Mouse (Mus musculus): ENCODE data around the gene Gucy1a1. TPM values are rescaled to one million over a fixed set of nuclear protein-coding genes. Genes with fewer than 3 reads are reported as not detected.

Gene Gucy1a1
- total and polyA plus RNA-seq, 3 experiments, result not detected

DNA sequence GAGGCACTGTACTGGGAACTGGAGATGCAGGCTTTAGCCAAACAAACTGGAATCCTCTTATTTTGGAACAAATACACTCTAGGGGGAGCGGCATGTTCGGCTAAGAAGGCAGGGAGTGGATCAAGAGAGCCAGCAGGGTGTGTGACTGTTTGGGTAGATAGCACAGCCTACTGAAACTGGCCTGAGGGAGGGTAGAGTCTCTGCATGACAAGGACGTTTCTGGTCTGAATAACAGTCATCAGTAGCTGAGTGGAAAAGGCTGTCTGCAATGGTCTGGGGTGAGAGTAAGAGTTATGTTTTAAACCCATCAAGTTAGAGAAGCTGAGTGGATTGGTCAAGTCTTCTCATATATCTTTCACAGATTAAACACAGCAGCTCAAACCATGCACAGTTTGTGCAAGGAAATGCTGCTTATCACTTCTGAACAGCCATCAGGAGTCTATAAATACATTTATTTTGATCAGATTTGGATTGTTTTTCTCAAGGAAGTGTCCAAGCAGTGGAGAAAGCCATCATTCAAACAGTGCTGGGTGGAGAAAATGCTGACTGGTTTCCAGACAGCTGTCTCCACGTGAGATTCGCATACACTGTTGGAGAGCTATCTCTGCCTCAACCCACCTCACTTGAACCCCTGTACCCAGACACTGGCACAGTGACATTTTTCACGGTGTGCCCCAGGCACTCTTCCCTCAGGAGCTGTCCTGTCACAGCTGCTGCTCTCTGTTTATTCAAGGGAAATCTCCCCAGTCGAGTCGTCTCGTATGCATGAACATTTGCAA lies 84.0 kb downstream of the Gucy1a1 start:
- Histone ChIP-seq H3K27me3 (ENCODE audit: control insufficient read depth in 1 of 2, insufficient read depth in 2 of 2, low read length in 2 of 2) (no peaks in the 10 kb centered on the region), H3K9ac (ENCODE audit: control insufficient read depth, low read depth, low read length, poor library complexity, severe bottlenecking) (no peak overlapping the region), H3K36me3 (ENCODE audit: control insufficient read depth in 1 of 2, insufficient read depth in 2 of 2, low read length in 2 of 2) (no peaks in the 10 kb centered on the region), H3K4me1 (ENCODE audit: control insufficient read depth in 1 of 2, insufficient read depth in 2 of 2, low read length in 2 of 2) (no peaks in the 10 kb centered on the region), H3K4me3 (ENCODE audit: control insufficient read depth in 1 of 2, insufficient read depth in 1 of 2, low read depth in 2 of 2, low read length in 2 of 2) (no peak overlapping the region), H3K9me3 (replicated peaks; ENCODE audit: insufficient read depth, low read length) (no peaks in the 10 kb centered on the region), H3K27ac (ENCODE audit: control insufficient read depth, low read depth, low read length) (no peak overlapping the region), H3K79me2 (ENCODE audit: control insufficient read depth, insufficient read depth, low read length, poor library complexity) (no peaks in the 10 kb centered on the region)
- TF ChIP-seq CTCF (IDR thresholded peaks at IDR 0.05 in 2 of 3, conservative IDR thresholded peaks at IDR 0.05 in 1 of 3; ENCODE audit: control insufficient read depth in 1 of 3, insufficient read depth in 1 of 3, low read depth in 2 of 3, low read length in 3 of 3, poor library complexity in 1 of 3, severe bottlenecking in 1 of 3) (no peak), USF2 (IDR thresholded peaks at IDR 0.05; ENCODE audit: borderline replicate concordance in 1 of 2, insufficient read depth in 1 of 2, low read depth in 1 of 2, low read length in 2 of 2) (no peak), EP300 (IDR thresholded peaks at IDR 0.05; ENCODE audit: low read depth in 1 of 2, low read length in 2 of 2) (no peak), NELFE (IDR thresholded peaks at IDR 0.05; ENCODE audit: low read depth, low read length) (no peak), GATA1 (IDR thresholded peaks at IDR 0.05; ENCODE audit: low read depth, low read length) (no peak), NRF1 (IDR thresholded peaks at IDR 0.05; ENCODE audit: insufficient read depth, low read depth, low read length, poor library complexity, severe bottlenecking) (no peak), ZKSCAN1 (IDR thresholded peaks at IDR 0.05; ENCODE audit: low read depth, low read length) (no peak)
- no peak for DNase-seq (ENCODE audit: low read depth, low spot score)

DNA sequence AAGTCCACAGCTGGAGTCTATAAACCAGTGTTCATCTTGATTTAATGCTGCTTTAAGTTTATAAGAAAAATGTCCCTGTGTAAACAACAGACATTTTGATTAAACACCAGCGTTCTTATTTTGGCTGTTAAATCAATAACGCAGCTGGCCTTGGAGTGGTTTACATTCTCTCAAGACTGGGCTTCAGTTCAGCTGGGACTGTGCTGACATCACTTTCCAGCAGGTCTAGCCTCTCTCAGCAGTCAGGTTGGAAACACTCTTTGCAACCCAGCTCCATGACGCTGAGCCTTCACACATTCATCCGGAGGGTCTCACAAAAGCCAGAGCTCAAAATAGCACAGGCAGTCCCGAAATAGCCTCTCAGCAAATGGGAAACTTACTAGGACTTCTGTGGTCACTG lies 88.4 kb downstream of the Gucy1a1 start:
- H3K4me1 ChIP-seq (ENCODE audit: control insufficient read depth in 1 of 2, insufficient read depth in 2 of 2, low read length in 2 of 2), result no peaks in the 10 kb centered on the region
- no peak for TF ChIP-seq HCFC1 (IDR thresholded peaks at IDR 0.05; ENCODE audit: low read depth, low read length)
- no peak for TF ChIP-seq MAFK (IDR thresholded peaks at IDR 0.05; ENCODE audit: borderline replicate concordance, low read depth, low read length)
- no peak for TF ChIP-seq UBTF (IDR thresholded peaks at IDR 0.05; ENCODE audit: borderline replicate concordance, insufficient read depth, low read depth, low read length)
- TF ChIP-seq CHD1 (IDR thresholded peaks at IDR 0.05; ENCODE audit: low read depth, low read length), result no peak
- no peak for TF ChIP-seq SMC3 (IDR thresholded peaks at IDR 0.05; ENCODE audit: low read depth, low read length)
- TF ChIP-seq ETS1 (IDR thresholded peaks at IDR 0.05; ENCODE audit: low read depth, low read length), result no peak
- no peak for TF ChIP-seq JUND (IDR thresholded peaks at IDR 0.05; ENCODE audit: low read depth, low read length)
- no peak for TF ChIP-seq MAX (IDR thresholded peaks at IDR 0.05; ENCODE audit: low read length)
- no peaks in the 10 kb centered on the region for H3K27me3 ChIP-seq (ENCODE audit: control insufficient read depth in 1 of 2, insufficient read depth in 2 of 2, low read length in 2 of 2)
- no peak for DNase-seq (ENCODE audit: low read depth, low spot score)
- H3K9me3 ChIP-seq (replicated peaks; ENCODE audit: insufficient read depth, low read length), result no peaks in the 10 kb centered on the region
- no peak overlapping the region for H3K4me3 ChIP-seq (ENCODE audit: control insufficient read depth in 1 of 2, insufficient read depth in 1 of 2, low read depth in 2 of 2, low read length in 2 of 2)
- no peaks in the 10 kb centered on the region for H3K36me3 ChIP-seq (ENCODE audit: control insufficient read depth in 1 of 2, insufficient read depth in 2 of 2, low read length in 2 of 2)
- H3K9ac ChIP-seq (ENCODE audit: control insufficient read depth, low read depth, low read length, poor library complexity, severe bottlenecking), result no peak overlapping the region
- H3K27ac ChIP-seq (ENCODE audit: control insufficient read depth, low read depth, low read length), result no peak overlapping the region
- H3K79me2 ChIP-seq (ENCODE audit: control insufficient read depth, insufficient read depth, low read length, poor library complexity), result no peaks in the 10 kb centered on the region
